ENCODE assay signal across 8 mouse cellular contexts in the genomic region with DNA sequence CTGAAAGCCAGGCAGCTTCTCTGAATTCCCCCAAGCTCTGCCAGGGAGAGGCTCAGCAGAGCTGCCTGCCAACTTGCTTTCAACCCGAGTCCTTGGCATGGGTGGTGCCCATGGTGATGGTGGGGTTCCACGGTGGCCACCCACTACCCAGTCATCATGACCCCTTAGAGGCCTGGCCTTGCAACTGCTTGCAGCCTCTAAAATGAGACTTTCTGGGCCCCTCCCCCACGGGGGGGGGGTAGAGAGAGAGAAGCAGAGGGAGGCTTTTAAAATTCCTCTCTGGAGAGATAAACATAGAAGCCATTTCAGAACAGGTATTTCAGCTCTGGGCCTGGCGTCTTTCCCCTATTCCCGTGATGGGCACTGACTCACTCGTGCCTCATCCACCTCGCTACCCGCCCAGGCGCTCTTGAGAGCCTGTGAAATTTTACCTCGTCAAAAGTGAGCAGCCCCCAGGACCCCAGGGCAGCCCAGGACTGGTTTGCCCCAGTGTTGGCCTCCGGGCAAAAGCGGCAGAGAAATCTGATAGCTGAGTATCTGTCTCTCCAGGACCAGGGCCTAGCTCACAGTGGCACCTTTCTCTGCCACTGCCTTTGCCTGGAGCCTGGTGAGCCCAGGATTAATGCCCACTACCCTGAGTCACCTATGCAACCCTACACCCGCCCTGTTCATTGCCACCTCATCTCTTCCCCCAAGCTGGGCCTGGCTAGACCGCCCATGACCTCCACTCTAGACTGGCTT. TPM values are rescaled to one million over a fixed set of nuclear protein-coding genes. Genes with fewer than 3 reads are reported as not detected.
A peak's percentile ranks its signal among the peaks of the same experiment; 100 is the strongest.
DNase-seq lines count a peak whose midpoint lies in the region; ATAC-seq and TF ChIP-seq lines count a peak whose summit lies in the region.

No protein-coding gene starts in this region.

- TF ChIP-seq CTCF in liver, adult 2 months (IDR thresholded peaks at IDR 0.05; ENCODE audit: low read depth, low read length) = no peak
- TF ChIP-seq CTCF in liver, postnatal 0 days (IDR thresholded peaks at IDR 0.05; ENCODE audit: low read depth) = no peak

- H3K27me3 ChIP-seq in liver, adult 2 months (ENCODE audit: control insufficient read depth, insufficient read depth, low read length) = no peaks in the 10 kb centered on the region
- no peaks in the 10 kb centered on the region for H3K27me3 ChIP-seq in intestine, embryonic 16.5 days (replicated peaks; ENCODE audit: control insufficient read depth, insufficient read depth, low read length)
- H3K27me3 ChIP-seq in liver, postnatal 0 days (ENCODE audit: insufficient read depth, low read length) = peaks cover 26% of the 10 kb centered on the region

- H3K36me3 ChIP-seq in liver, adult 2 months (ENCODE audit: control insufficient read depth, insufficient read depth, low read length) = peaks cover 25% of the 10 kb centered on the region
- no peaks in the 10 kb centered on the region; the same call in 1 of the 2 replicates for H3K36me3 ChIP-seq in intestine, embryonic 16.5 days (ENCODE audit: control insufficient read depth, insufficient read depth, low read length)
- H3K36me3 ChIP-seq in liver, postnatal 0 days (replicated peaks; ENCODE audit: insufficient read depth, low read length) = peaks cover 12% of the 10 kb centered on the region

- TF ChIP-seq EP300 in liver, postnatal 0 days (IDR thresholded peaks at IDR 0.05; ENCODE audit: low read depth) = no peak

- 10% methylated on average over 14 of the region's 14 CpGs for WGBS in liver, adult 2 months
- 25% methylated on average over 14 of the region's 14 CpGs for WGBS in intestine, embryonic 16.5 days
- 53% methylated on average over 14 of the region's 14 CpGs for WGBS in liver, postnatal 0 days (ENCODE audit: insufficient replicate concordance)

- peak overlapping the region; percentile 84 for H3K9ac ChIP-seq in liver, adult 2 months (ENCODE audit: low read depth, low read length)
- peak overlapping the region; percentile 87 for H3K9ac ChIP-seq in intestine, embryonic 16.5 days (ENCODE audit: low read depth, low read length)
- H3K9ac ChIP-seq in liver, postnatal 0 days (replicated peaks) = peak overlapping the region; percentile 74

- H3K9me3 ChIP-seq in intestine, embryonic 16.5 days (ENCODE audit: control insufficient read depth, low read length) = no peaks in the 10 kb centered on the region
- H3K9me3 ChIP-seq in liver, postnatal 0 days (ENCODE audit: low read length) = no peaks in the 10 kb centered on the region

- no peak for ATAC-seq in intestine, embryonic 16.5 days
- no peak for ATAC-seq in liver, postnatal 0 days

- H3K4me3 ChIP-seq in liver, adult 2 months (ENCODE audit: insufficient read depth, low read depth, low read length) = peak overlapping the region; percentile 86
- peak overlapping the region; percentile 75 for H3K4me3 ChIP-seq in intestine, embryonic 16.5 days (ENCODE audit: low read length)
- peak overlapping the region; percentile 57 for H3K4me3 ChIP-seq in liver, postnatal 0 days (ENCODE audit: low read depth, low read length)

- no peak for TF ChIP-seq POLR2A in liver, adult 2 months (IDR thresholded peaks at IDR 0.05; ENCODE audit: extremely low read depth, insufficient read depth, low read length)

- peaks cover 33% of the 10 kb centered on the region; the same call in 1 of the 2 replicates for H3K79me2 ChIP-seq in liver, adult 2 months (ENCODE audit: control insufficient read depth, insufficient read depth, low read length)

- H3K4me2 ChIP-seq in intestine, embryonic 16.5 days (ENCODE audit: low read depth, low read length) = peak overlapping the region; percentile 82
- H3K4me2 ChIP-seq in liver, postnatal 0 days (ENCODE audit: low read depth, low read length) = peak overlapping the region; percentile 73

- H3K27ac ChIP-seq in liver, adult 2 months (replicated peaks; ENCODE audit: insufficient read depth, low read depth, low read length) = peak overlapping the region; percentile 92
- H3K27ac ChIP-seq in intestine, embryonic 16.5 days (ENCODE audit: low read length) = peak overlapping the region; percentile 98
- H3K27ac ChIP-seq in liver, postnatal 0 days (ENCODE audit: low read depth) = peak overlapping the region; percentile 94

- intact Hi-C loops in gastrocnemius, postnatal 14 days (cut with DNase I; ENCODE audit: low total_unique reads) = no loop called here

- no peak for DNase-seq in liver, adult 2 months (ENCODE audit: extremely low read depth, low read depth, low spot score)
- DNase-seq in liver = no peak
- peak; percentile 52 for DNase-seq in gastrocnemius, postnatal 14 days
- DNase-seq in liver, postnatal 0 days = no peak
- peak; percentile 57 for DNase-seq in urinary bladder, postnatal 25 days (ENCODE audit: low spot score)
- DNase-seq in embryo, embryonic 10 days (ENCODE audit: low spot score) = no peak
- DNase-seq in T-cell, adult 2 months (ENCODE audit: low spot score) = no peak

- peaks cover 28% of the 10 kb centered on the region for H3K4me1 ChIP-seq in liver, adult 2 months (ENCODE audit: control insufficient read depth, insufficient read depth, low read length)
- peaks cover 35% of the 10 kb centered on the region for H3K4me1 ChIP-seq in intestine, embryonic 16.5 days (ENCODE audit: control insufficient read depth, insufficient read depth, low read length)
- H3K4me1 ChIP-seq in liver, postnatal 0 days (ENCODE audit: insufficient read depth) = peaks cover 6% of the 10 kb centered on the region

RNA-seq across cellular contexts. Expression of a gene that starts 3.5 kb away (rescaled TPM):
- 22.1 and 35.2 TPM in 2 replicates for total RNA-seq in liver, adult 2 months (2014; rRNA removed)
- polyA plus RNA-seq in liver, adult 2 months (2012; rRNA removed) = 73.1 and 73.4 TPM in 2 replicates
- total RNA-seq in gastrocnemius, postnatal 14 days (2021) = 10 to 100 TPM; 20.7 to 22.1 TPM
- 62.9 and 69.6 TPM in 2 replicates for polyA plus RNA-seq in intestine, embryonic 16.5 days (2015; fragmentation: Nextera tagmentation; extraction: Ambion mirVana)
- 22.1 and 27.8 TPM in 2 replicates for polyA plus RNA-seq in liver, postnatal 0 days (2015; fragmentation: Nextera tagmentation; extraction: Ambion mirVana)

RNA-seq across cellular contexts. Expression of a gene that starts 7.1 kb away (rescaled TPM):
- total RNA-seq in liver, adult 2 months (2014; rRNA removed) = 6.4 and 7.0 TPM in 2 replicates
- polyA plus RNA-seq in liver, adult 2 months (2012; rRNA removed) = 36.3 and 41.2 TPM in 2 replicates
- total RNA-seq in gastrocnemius, postnatal 14 days (2021) = 10 to 100 TPM; 14.2 to 14.6 TPM
- polyA plus RNA-seq in intestine, embryonic 16.5 days (2015; fragmentation: Nextera tagmentation; extraction: Ambion mirVana) = 62.7 and 74.1 TPM in 2 replicates
- polyA plus RNA-seq in liver, postnatal 0 days (2015; fragmentation: Nextera tagmentation; extraction: Ambion mirVana) = 18.3 and 19.6 TPM in 2 replicates

RNA-seq across cellular contexts. Expression of a gene that starts 18.3 kb away (rescaled TPM):
- total RNA-seq in liver, adult 2 months (2014; rRNA removed) = 102 and 131 TPM in 2 replicates
- polyA plus RNA-seq in liver, adult 2 months (2012; rRNA removed) = 243 and 245 TPM in 2 replicates
- total RNA-seq in gastrocnemius, postnatal 14 days (2021) = 10 to 100 TPM; 32.5 to 37.3 TPM
- 119 and 126 TPM in 2 replicates for polyA plus RNA-seq in intestine, embryonic 16.5 days (2015; fragmentation: Nextera tagmentation; extraction: Ambion mirVana)
- polyA plus RNA-seq in liver, postnatal 0 days (2015; fragmentation: Nextera tagmentation; extraction: Ambion mirVana) = 63.2 and 73.2 TPM in 2 replicates

RNA-seq across cellular contexts. Expression of a gene that starts 31.3 kb away (rescaled TPM):
- total RNA-seq in liver, adult 2 months (2014; rRNA removed) = 0.07 and 0.18 TPM in 2 replicates
- polyA plus RNA-seq in liver, adult 2 months (2012; rRNA removed) = 0.16 and 0.25 TPM in 2 replicates
- under 1 TPM; 0.16 to 0.39 TPM for total RNA-seq in gastrocnemius, postnatal 14 days (2021)
- polyA plus RNA-seq in intestine, embryonic 16.5 days (2015; fragmentation: Nextera tagmentation; extraction: Ambion mirVana) = 3.9 TPM in 2 replicates
- polyA plus RNA-seq in liver, postnatal 0 days (2015; fragmentation: Nextera tagmentation; extraction: Ambion mirVana) = 0.06 and 0.21 TPM in 2 replicates

RNA-seq across cellular contexts. Expression of a gene that starts 31.7 kb away (rescaled TPM):
- total RNA-seq in liver, adult 2 months (2014; rRNA removed) = 45.1 and 60.3 TPM in 2 replicates
- polyA plus RNA-seq in liver, adult 2 months (2012; rRNA removed) = 157 and 197 TPM in 2 replicates
- 10 to 100 TPM; 74.0 to 85.6 TPM for total RNA-seq in gastrocnemius, postnatal 14 days (2021)
- 316 and 334 TPM in 2 replicates for polyA plus RNA-seq in intestine, embryonic 16.5 days (2015; fragmentation: Nextera tagmentation; extraction: Ambion mirVana)
- polyA plus RNA-seq in liver, postnatal 0 days (2015; fragmentation: Nextera tagmentation; extraction: Ambion mirVana) = 141 TPM in 2 replicates

Comparison
In these comparisons a context has a peak if more than half of its experiments do, and no peak if none do; other contexts are left out.
1. DNase-seq: peak in gastrocnemius, postnatal 14 days (single experiment) and urinary bladder, postnatal 25 days (single experiment); none in liver, adult 2 months (single experiment), liver (single experiment), liver, postnatal 0 days (single experiment), embryo, embryonic 10 days (single experiment) and T-cell, adult 2 months (single experiment).
2. Peak in every context shown above with its lines, with median percentiles within 50 percentile points of each other: H3K27ac ChIP-seq, H3K4me3 ChIP-seq and H3K9ac ChIP-seq.